Mouse (Mus musculus) ES-CJ7 (cell line): ENCODE data around the gene Unc5cl.
A peak's percentile ranks its signal among the peaks of the same experiment; 100 is the strongest.
"Not testable (repeated sequence)": the region's sequence is repeated elsewhere in the genome, so short reads cannot be mapped to it uniquely, and the experiment has no call there.

Source experiments
- DNase-seq: peaks from one replicate; pipeline ENCODE4 v3.0.0; 2011; ENCODE audit warnings: low read depth, low spot score

Gene Unc5cl

GRCm38 (mm10) chr17:48467395-48468231 lies 12.9 kb downstream of the Unc5cl start:
- DNase-seq, result peak; percentile 78

- not testable (repeated sequence) for DNase-seq
Measured at GRCm38 (mm10) chr17:48474282-48474681, 19.6 kb downstream of the Unc5cl start.

- DNase-seq, result no peak
Measured at GRCm38 (mm10) chr17:48475444-48475843, 20.7 kb downstream of the Unc5cl start.

GRCm38 (mm10) chr17:48479952-48480351 lies 25.3 kb downstream of the Unc5cl start:
- no peak for DNase-seq

- DNase-seq, result no peak
Measured at GRCm38 (mm10) chr17:48483764-48484163, 29.1 kb downstream of the Unc5cl start.

GRCm38 (mm10) chr17:48484191-48484590 lies 29.5 kb downstream of the Unc5cl start:
- DNase-seq, result peak; percentile 73

GRCm38 (mm10) chr17:48489466-48489865 lies 34.8 kb downstream of the Unc5cl start:
- peak; percentile 61 for DNase-seq

GRCm38 (mm10) chr17:48492621-48493020 lies 37.9 kb downstream of the Unc5cl start:
- DNase-seq, result no peak

GRCm38 (mm10) chr17:48493582-48493981 lies 38.9 kb downstream of the Unc5cl start:
- DNase-seq, result peak; percentile 81

GRCm38 (mm10) chr17:48493986-48494385 lies 39.3 kb downstream of the Unc5cl start:
- DNase-seq, result no peak

- DNase-seq, result no peak
Measured at GRCm38 (mm10) chr17:48497986-48498385, 43.3 kb downstream of the Unc5cl start.

- peak; percentile 48 for DNase-seq
Measured at GRCm38 (mm10) chr17:48500846-48501445, 46.2 kb downstream of the Unc5cl start.

- DNase-seq, result peak; percentile 32
Measured at GRCm38 (mm10) chr17:48505006-48505405, 50.3 kb downstream of the Unc5cl start.

- DNase-seq, result no peak
Measured at GRCm38 (mm10) chr17:48506986-48507385, 52.3 kb downstream of the Unc5cl start.

- DNase-seq, result no peak
Measured at GRCm38 (mm10) chr17:48509596-48509995, 54.9 kb downstream of the Unc5cl start.

GRCm38 (mm10) chr17:48512614-48513281 lies 58.0 kb downstream of the Unc5cl start:
- peak; percentile 47 for DNase-seq

- DNase-seq, result no peak
Measured at GRCm38 (mm10) chr17:48514613-48515012, 59.9 kb downstream of the Unc5cl start.

- DNase-seq, result no peak
Measured at GRCm38 (mm10) chr17:48519046-48519445, 64.3 kb downstream of the Unc5cl start.

GRCm38 (mm10) chr17:48520352-48520751 lies 65.7 kb downstream of the Unc5cl start:
- no peak for DNase-seq

- DNase-seq, result no peak
Measured at GRCm38 (mm10) chr17:48523056-48523455, 68.4 kb downstream of the Unc5cl start.

- no peak for DNase-seq
Measured at GRCm38 (mm10) chr17:48533844-48534705, 79.4 kb downstream of the Unc5cl start.
